10 mouse cellular contexts compared by ENCODE assay signal in genomic region chr14:51738411-51739149, GRCm38 (mm10). TPM values are rescaled to one million over a fixed set of nuclear protein-coding genes. Genes with fewer than 3 reads are reported as not detected.
DNase-seq lines count a peak whose midpoint lies in the region; ATAC-seq lines count a peak whose summit lies in the region.
"Had no signal": no experiment of that assay in that cellular context is flagged by ENCODE, and none has a peak within 500 bp of the region (broad histone marks: within the 10 kb centered on the region; RNA-seq: fewer than 3 reads in every experiment).

No protein-coding gene starts in this region.

- no peak overlapping the region for H3K9ac ChIP-seq in neural tube, embryonic 11.5 days (ENCODE audit: low read length)

- peak overlapping the region; percentile 27 for H3K4me2 ChIP-seq in neural tube, embryonic 11.5 days (ENCODE audit: low read depth)

- H3K9me3 ChIP-seq in neural tube, embryonic 11.5 days (ENCODE audit: control insufficient read depth, low read length) = no peaks in the 10 kb centered on the region

- ATAC-seq in neural tube, embryonic 11.5 days (ENCODE audit: insufficient read depth, low FRiP score, low TSS enrichment) = no peak
- ATAC-seq in frontal cortex, adult (ENCODE audit: low TSS enrichment) = peak; percentile 50; the same call in 1 of the 2 replicates

- no peak overlapping the region for H3K27ac ChIP-seq in neural tube, embryonic 11.5 days (ENCODE audit: low read depth, low read length)
- H3K27ac ChIP-seq: macrophage had no signal

- 2% methylated on average over 29 of the region's 29 CpGs for WGBS in neural tube, embryonic 11.5 days

- peaks cover 4% of the 10 kb centered on the region; the same call in 1 of the 2 replicates for H3K4me1 ChIP-seq in neural tube, embryonic 11.5 days (ENCODE audit: control insufficient read depth, insufficient read depth, low read length)

- no peak overlapping the region; the same call in 1 of the 2 replicates for H3K4me3 ChIP-seq in neural tube, embryonic 11.5 days (ENCODE audit: low read depth, low read length)

- H3K27me3 ChIP-seq in neural tube, embryonic 11.5 days (ENCODE audit: control insufficient read depth, insufficient read depth, low read length) = peaks cover 37% of the 10 kb centered on the region

- intact Hi-C loops in left cerebral cortex, postnatal 25 days (cut with DNase I) = no loop called here

- H3K36me3 ChIP-seq in neural tube, embryonic 11.5 days (ENCODE audit: control insufficient read depth, insufficient read depth, low read length) = no peaks in the 10 kb centered on the region

- no peak for DNase-seq in neural tube, embryonic 11.5 days (ENCODE audit: low spot score)
- DNase-seq in neural tube, embryonic 10.5 days (ENCODE audit: extremely low spot score, low spot score) = no peak
- DNase-seq in left cerebral cortex, postnatal 25 days (ENCODE audit: low spot score in 2 of 2) = peak; percentile 20 to 62
- peak; percentile 5 to 10 for DNase-seq in right cerebral cortex, postnatal 36 days (ENCODE audit: low spot score in 2 of 2)
- DNase-seq in yolk sac, embryonic 10.5 days (ENCODE audit: low spot score) = no peak
- no peak for DNase-seq in cerebellum, adult 8-10 months
- no peak for DNase-seq in thymus, adult 18-20 months

RNA-seq across cellular contexts. Expression of gene Gm5800, which starts 21.6 kb away (rescaled TPM):
- polyA plus RNA-seq in neural tube, embryonic 11.5 days (2014; fragmentation: Nextera tagmentation; extraction: Ambion mirVana) = not detected in 2 replicates
- total RNA-seq in left cerebral cortex, postnatal 25 days (2021) = not detected
- polyA plus RNA-seq: brain, embryonic 14.5 days; macrophage had no signal

RNA-seq across cellular contexts. Expression of gene Ang4, which starts 34.8 kb away (rescaled TPM):
- not detected in 2 replicates for polyA plus RNA-seq in neural tube, embryonic 11.5 days (2014; fragmentation: Nextera tagmentation; extraction: Ambion mirVana)
- total RNA-seq in left cerebral cortex, postnatal 25 days (2021) = not detected
- polyA plus RNA-seq: brain, embryonic 14.5 days; macrophage had no signal

RNA-seq across cellular contexts. Expression of gene Gm17079, which starts 43.3 kb away (rescaled TPM):
- not detected in 2 replicates for polyA plus RNA-seq in neural tube, embryonic 11.5 days (2014; fragmentation: Nextera tagmentation; extraction: Ambion mirVana)
- not detected for total RNA-seq in left cerebral cortex, postnatal 25 days (2021)
- polyA plus RNA-seq: brain, embryonic 14.5 days; macrophage had no signal

Comparison
In these comparisons a context has a peak if more than half of its experiments do, and no peak if none do; other contexts are left out.
1. DNase-seq: peak in left cerebral cortex, postnatal 25 days (2 of 2) and right cerebral cortex, postnatal 36 days (2 of 2); none in neural tube, embryonic 11.5 days (single experiment), neural tube, embryonic 10.5 days (single experiment), yolk sac, embryonic 10.5 days (single experiment), cerebellum, adult 8-10 months (single experiment) and thymus, adult 18-20 months (0 of 2).